Mouse (Mus musculus) stomach, embryonic 14.5 days (tissue): ENCODE measurements around the gene Olfr606. TPM values are rescaled to one million over a fixed set of nuclear protein-coding genes. Genes with fewer than 3 reads are reported as not detected.
"Not testable (repeated sequence)": the region's sequence is repeated elsewhere in the genome, so short reads cannot be mapped to it uniquely, and the experiment has no call there.

Source experiments
- ATAC-seq: fragments of 200-750 bp; cut with Nextera tagmentation; 2 replicates; pipeline ENCODE4 v1.8.0; 2017; ENCODE audit warnings: low read depth, moderate TSS enrichment; ENCODE audit not compliant: insufficient number of reproducible peaks, insufficient read depth, low FRiP score
- H3K27ac ChIP-seq: fragments of 300-500 bp; sonication (generic); 2 replicates; pipeline ENCODE4 v1.5.1; 2014; ENCODE audit warnings: mild to moderate bottlenecking, low read length, moderate library complexity, mixed read lengths
- H3K27me3 ChIP-seq: fragments of 300-500 bp; sonication (generic); 2 replicates; pipeline ENCODE4 v1.6.1; 2014; ENCODE audit warnings: low read length, control low read depth, mixed read lengths; ENCODE audit not compliant: control insufficient read depth, insufficient read depth
- H3K36me3 ChIP-seq: fragments of 300-500 bp; sonication (generic); 2 replicates; pipeline ENCODE4 v1.6.1; 2014; ENCODE audit warnings: mild to moderate bottlenecking, control low read depth, low read length, moderate library complexity, mixed read lengths; ENCODE audit not compliant: control insufficient read depth, insufficient read depth
- H3K4me1 ChIP-seq: fragments of 300-500 bp; sonication (generic); 2 replicates; pipeline ENCODE4 v1.6.1; 2014; ENCODE audit warnings: low read length, control low read depth, mixed read lengths; ENCODE audit not compliant: control insufficient read depth, insufficient read depth
- H3K4me2 ChIP-seq: fragments of 300-500 bp; sonication (generic); replicated peaks from 2 replicates; pipeline ENCODE4 v1.6.1; 2014; ENCODE audit warnings: low read depth, low read length, control low read depth
- H3K4me3 ChIP-seq: fragments of 300-500 bp; sonication (generic); 2 replicates; pipeline ENCODE4 v1.5.1; 2014; ENCODE audit warnings: low read depth, low read length, control low read depth
- H3K9ac ChIP-seq: fragments of 300-500 bp; sonication (generic); replicated peaks from 2 replicates; pipeline ENCODE4 v1.6.1; 2014; ENCODE audit warnings: low read depth, mild to moderate bottlenecking, control low read depth, low read length, moderate library complexity, mixed read lengths
- H3K9me3 ChIP-seq: fragments of 300-500 bp; sonication (generic); 2 replicates; pipeline ENCODE4 v1.6.1; 2016; ENCODE audit warnings: low read depth, low read length, control low read depth; ENCODE audit not compliant: control insufficient read depth
- WGBS: fragments of 180-500 bp; shearing (Covaris S2); extraction: QIAGEN DNeasy Blood & Tissue Kit; methylation state at CpG from one replicate; pipeline ENCODE4 v1.1.7; 2014; 5-methylcytosine and 5-hydroxymethylcytosine counted together
- polyA plus RNA-seq: library from polyadenylated mRNA; unstranded; fragments of >200 nt; fragmentation: Nextera tagmentation; extraction: Ambion mirVana; gene quantifications from 2 replicates; pipeline ENCODE4 v1.2.1, GENCODE M21; 2014

Gene Olfr606
- not detected in 2 replicates for polyA plus RNA-seq

DNA sequence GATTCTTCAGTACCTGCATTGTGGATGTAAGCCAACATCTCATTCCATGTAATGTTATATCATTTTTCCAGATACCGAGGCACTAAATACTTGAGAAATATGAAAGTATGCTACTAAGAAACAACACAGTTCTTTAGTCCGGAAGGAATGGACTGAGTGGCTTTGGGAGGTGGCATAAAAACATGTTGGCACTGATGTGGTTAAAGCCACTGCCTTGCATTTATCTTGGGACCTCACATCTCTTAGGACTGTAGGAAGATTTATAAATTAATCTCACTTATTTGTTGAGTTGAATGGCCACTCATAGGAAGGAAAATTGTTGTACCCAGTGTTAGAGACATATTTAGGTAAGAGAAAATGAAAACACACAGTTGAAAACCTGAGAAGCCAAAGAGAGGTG, at the start of gene Olfr606:
Gene Olfr606, plus strand, starts transcription at position 301 of the 400 bp plus-strand sequence.
- no peak within 1 kb of the TSS for H3K4me2 ChIP-seq
- no peak for ATAC-seq
- H3K36me3 ChIP-seq = no peaks in the 10 kb centered on the region
- no peak within 1 kb of the TSS for H3K27ac ChIP-seq
- no peak within 1 kb of the TSS for H3K4me3 ChIP-seq
- WGBS = 94% methylated on average over 2 of the region's 2 CpGs
- no peaks in the 10 kb centered on the region for H3K4me1 ChIP-seq
- H3K9me3 ChIP-seq = no peaks in the 10 kb centered on the region
- H3K27me3 ChIP-seq = no peaks in the 10 kb centered on the region
- H3K9ac ChIP-seq = no peak within 1 kb of the TSS

DNA sequence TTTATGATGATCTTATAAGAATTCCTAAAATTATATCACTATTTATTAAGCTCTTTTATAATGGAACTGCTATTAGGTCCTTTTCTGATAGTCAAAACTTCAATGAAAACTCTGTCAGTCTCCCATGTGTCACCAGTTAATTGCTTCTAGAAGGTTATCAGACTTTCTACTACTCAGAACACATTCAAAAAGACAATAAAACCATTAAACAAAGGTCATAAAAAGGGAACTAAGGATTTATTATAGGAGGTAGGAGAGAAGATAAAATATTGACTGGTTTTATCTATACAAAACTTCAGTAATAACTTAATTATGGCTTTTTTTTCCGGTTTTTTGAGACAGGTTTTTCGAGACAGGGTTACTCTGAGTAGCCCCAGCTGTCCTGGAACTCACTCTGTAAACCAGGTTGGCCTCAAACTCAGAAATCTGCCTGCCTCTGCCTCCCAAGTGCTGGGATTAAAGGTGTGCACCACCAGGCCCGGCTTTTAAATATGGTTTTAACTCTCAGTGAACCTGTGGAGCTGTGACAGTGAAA, 42.3 kb upstream of the Olfr606 start:
- not testable (repeated sequence) for H3K4me1 ChIP-seq, H3K27ac ChIP-seq, H3K36me3 ChIP-seq, H3K4me2 ChIP-seq, H3K4me3 ChIP-seq, H3K27me3 ChIP-seq, ATAC-seq, H3K9ac ChIP-seq, H3K9me3 ChIP-seq
- 66% methylated on average over 3 of the region's 3 CpGs for WGBS

DNA sequence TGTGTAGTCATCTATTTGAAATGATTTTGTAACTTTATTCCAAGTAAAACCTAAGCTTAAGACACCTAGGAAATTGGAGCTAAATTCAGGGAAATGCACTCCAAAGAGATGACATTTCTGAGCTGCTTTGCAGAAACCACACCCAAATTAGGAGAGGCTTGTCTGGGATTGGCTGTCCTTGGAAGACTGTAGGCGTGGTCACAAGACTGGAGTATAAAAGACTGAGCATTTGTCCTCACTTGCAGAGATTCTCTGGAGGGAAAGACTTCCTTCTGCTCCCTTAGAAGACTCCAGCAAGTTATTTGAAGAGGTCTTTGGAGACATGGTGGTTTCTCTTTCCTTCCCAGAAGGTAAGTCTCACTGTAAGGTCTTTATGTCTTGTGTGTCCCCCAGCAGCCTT, 34.1 kb upstream of the Olfr606 start, which contains the start of gene Usp17lc:
Gene Usp17lc, plus strand, starts transcription at position 301 of the 400 bp plus-strand sequence.
- H3K9ac ChIP-seq, H3K36me3 ChIP-seq, H3K27ac ChIP-seq, ATAC-seq, H3K4me3 ChIP-seq, H3K9me3 ChIP-seq, H3K27me3 ChIP-seq, H3K4me2 ChIP-seq, H3K4me1 ChIP-seq: not testable (repeated sequence)
- 43% methylated on average over 1 of the region's 1 CpGs for WGBS

DNA sequence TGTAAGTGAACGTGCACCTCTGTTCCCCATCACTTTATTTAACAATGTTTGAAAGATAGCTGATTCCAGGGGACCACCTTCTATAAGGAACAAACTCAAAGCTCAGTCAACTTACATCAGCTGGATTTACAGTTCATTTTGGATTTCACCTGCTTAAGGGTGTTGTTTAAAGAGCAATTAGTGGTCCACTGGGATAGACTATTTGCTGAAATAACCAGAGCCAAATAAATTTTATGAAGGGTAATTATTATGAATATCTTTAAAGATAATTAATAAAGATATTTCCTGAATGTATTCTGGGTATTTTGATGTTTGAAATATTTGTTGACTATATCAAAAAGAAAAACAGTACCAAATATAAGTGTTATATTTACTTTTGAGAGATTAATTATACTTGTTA, 3.5 kb upstream of the Olfr606 start, which contains the start of gene Olfr605:
Gene Olfr605, minus strand, starts transcription at position 101 of the 400 bp plus-strand sequence.
- Histone ChIP-seq H3K27me3 (no peaks in the 10 kb centered on the region), H3K4me1 (no peaks in the 10 kb centered on the region), H3K9ac (no peak within 1 kb of the TSS), H3K4me2 (no peak within 1 kb of the TSS), H3K27ac (no peak within 1 kb of the TSS), H3K36me3 (no peaks in the 10 kb centered on the region), H3K4me3 (no peak within 1 kb of the TSS), H3K9me3 (no peaks in the 10 kb centered on the region)
- ATAC-seq = no peak
- WGBS = 68% methylated on average over 1 of the region's 1 CpGs

DNA sequence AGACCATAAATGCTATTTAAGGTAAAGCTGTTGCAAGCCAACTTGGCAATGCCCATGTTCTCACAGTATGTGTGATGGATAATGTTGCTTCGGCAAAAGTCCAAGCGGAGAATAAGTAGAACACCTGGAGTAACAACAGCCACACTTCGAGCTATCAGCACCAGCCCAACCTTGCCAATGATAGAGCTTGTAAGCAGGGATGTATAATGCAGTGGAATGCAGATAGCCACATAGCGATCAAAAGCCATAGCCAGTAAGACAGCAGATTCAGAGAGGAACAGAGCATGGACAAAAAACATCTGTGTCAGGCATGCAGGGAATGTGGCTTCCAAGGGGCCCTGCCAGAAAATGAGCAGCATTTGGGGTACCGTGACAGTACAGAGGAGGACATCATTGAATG, 11.7 kb downstream of the Olfr606 start:
- H3K4me2 ChIP-seq = no peak overlapping the region
- 79% methylated on average over 5 of the region's 5 CpGs for WGBS
- no peak overlapping the region for H3K27ac ChIP-seq
- no peaks in the 10 kb centered on the region for H3K27me3 ChIP-seq
- H3K36me3 ChIP-seq = no peaks in the 10 kb centered on the region
- no peaks in the 10 kb centered on the region for H3K9me3 ChIP-seq
- no peak overlapping the region for H3K4me3 ChIP-seq
- no peak for ATAC-seq
- no peak overlapping the region for H3K9ac ChIP-seq
- no peaks in the 10 kb centered on the region for H3K4me1 ChIP-seq

DNA sequence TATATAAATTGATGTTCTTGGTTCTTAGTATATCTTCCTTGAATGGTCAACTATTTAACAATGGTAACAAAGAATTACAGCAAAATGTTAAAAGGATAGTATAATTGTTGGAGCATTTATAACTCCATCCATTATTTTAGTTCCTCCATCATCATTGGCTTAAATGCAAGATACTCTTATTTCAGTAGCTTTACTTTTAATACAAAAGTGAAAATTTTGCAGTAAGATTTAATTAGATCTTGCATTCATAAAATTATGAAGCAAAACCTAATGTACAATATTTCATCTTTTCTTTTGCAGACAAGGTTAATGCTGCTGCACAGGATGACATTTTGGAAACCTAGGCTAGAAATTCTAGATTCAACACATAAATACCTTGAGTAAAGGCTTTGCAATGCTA, 20.7 kb downstream of the Olfr606 start, which contains the start of gene Olfr608:
Gene Olfr608, plus strand, starts transcription at position 301 of the 400 bp plus-strand sequence.
- Histone ChIP-seq H3K27ac (no peak within 1 kb of the TSS), H3K36me3 (no peaks in the 10 kb centered on the region)
- ATAC-seq = no peak

DNA sequence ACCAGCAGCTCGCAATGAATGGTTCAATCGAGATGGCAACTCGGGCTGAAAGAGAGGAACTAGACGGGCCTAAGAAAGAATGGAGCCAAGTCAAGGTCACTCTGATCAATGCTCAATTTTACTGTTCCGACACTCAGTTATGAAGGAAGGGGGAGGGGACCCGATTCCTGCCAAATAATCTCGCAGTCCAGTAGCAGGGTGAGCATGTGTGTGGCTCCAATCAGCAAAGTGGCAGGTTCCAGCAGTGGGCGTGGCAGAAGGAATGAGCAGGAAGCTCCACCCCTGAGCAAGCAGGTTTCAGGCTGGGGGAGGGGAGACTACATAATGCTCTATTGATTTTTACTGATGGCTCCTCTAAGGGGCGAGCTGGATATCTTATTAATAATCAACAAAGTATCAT, 28.3 kb downstream of the Olfr606 start:
- not testable (repeated sequence) for H3K4me1 ChIP-seq, H3K27me3 ChIP-seq, H3K9ac ChIP-seq, ATAC-seq, H3K36me3 ChIP-seq, H3K9me3 ChIP-seq, H3K27ac ChIP-seq, H3K4me2 ChIP-seq, H3K4me3 ChIP-seq
- 80% methylated on average over 9 of the region's 9 CpGs for WGBS

More for the DNA sequence above, 20.7 kb downstream of the Olfr606 start, which contains the start of gene Olfr608:
- Histone ChIP-seq H3K9me3 (no peaks in the 10 kb centered on the region), H3K4me3 (no peak within 1 kb of the TSS), H3K27me3 (no peaks in the 10 kb centered on the region), H3K9ac (no peak within 1 kb of the TSS), H3K4me2 (no peak within 1 kb of the TSS), H3K4me1 (no peaks in the 10 kb centered on the region)

DNA sequence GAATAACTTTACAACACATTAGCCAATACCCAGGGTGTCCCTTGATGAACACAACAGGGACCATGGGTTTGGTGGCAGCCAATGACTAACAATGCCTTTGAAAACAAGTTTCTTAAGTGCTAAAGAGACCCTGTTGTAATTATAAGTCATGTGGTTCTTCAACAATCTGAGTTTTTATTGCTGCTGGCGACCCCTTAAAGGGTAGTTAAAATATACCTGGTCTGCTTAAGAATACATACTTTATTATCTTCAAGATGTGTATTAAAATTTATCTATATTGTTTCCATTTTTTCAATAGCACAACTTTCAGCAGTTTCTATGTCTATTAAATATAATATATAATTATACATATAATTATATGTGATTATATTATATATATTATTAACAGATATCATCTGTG, 49.1 kb downstream of the Olfr606 start, which contains the start of gene Olfr609:
Gene Olfr609, minus strand, starts transcription at position 101 of the 400 bp plus-strand sequence.
- no peaks in the 10 kb centered on the region for H3K27me3 ChIP-seq
- no peaks in the 10 kb centered on the region for H3K36me3 ChIP-seq
- no peaks in the 10 kb centered on the region for H3K9me3 ChIP-seq
- ATAC-seq = no peak
- no peak within 1 kb of the TSS for H3K4me3 ChIP-seq
- H3K4me1 ChIP-seq = no peaks in the 10 kb centered on the region
- 72% methylated on average over 1 of the region's 1 CpGs for WGBS
- no peak within 1 kb of the TSS for H3K9ac ChIP-seq
- H3K4me2 ChIP-seq = no peak within 1 kb of the TSS
- no peak within 1 kb of the TSS for H3K27ac ChIP-seq
